Mouse (Mus musculus): ENCODE measurements around the gene Rbm33. TPM values are rescaled to one million over a fixed set of nuclear protein-coding genes. Genes with fewer than 3 reads are reported as not detected.

Rbm33 gene
- total RNA-seq, 2 experiments from 2014 or later, result 57.8 to 74.8 TPM

DNA sequence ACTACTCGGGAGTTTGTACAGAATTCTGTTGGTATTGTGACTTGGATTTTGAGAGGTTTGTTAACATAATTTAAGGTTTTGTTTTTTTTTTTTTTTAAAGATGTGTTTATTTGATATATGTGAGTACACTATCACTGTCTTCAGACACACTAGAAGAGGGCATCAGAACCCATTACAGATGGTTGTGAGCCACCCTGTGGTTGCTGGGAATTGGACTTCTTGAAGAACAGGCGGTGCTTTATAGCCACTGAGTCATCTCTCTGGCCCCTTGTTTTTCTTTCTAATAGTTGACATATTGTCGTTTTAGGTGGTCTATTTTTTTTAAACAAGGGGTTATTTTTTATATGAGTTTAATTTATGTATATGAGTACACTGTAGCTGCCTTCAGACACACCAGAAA lies 5.3 kb downstream of the Rbm33 start:
- DNase-seq (ENCODE audit: extremely low spot score in 1 of 2, low spot score in 1 of 2), result no peak

GRCm38 (mm10) chr5:28323822-28324221 lies 6.9 kb downstream of the Rbm33 start:
- DNase-seq (ENCODE audit: extremely low spot score in 1 of 2, low spot score in 1 of 2), result no peak

GRCm38 (mm10) chr5:28324457-28324856 lies 7.5 kb downstream of the Rbm33 start:
- DNase-seq (ENCODE audit: extremely low spot score in 1 of 2, low spot score in 1 of 2), result no peak

DNA sequence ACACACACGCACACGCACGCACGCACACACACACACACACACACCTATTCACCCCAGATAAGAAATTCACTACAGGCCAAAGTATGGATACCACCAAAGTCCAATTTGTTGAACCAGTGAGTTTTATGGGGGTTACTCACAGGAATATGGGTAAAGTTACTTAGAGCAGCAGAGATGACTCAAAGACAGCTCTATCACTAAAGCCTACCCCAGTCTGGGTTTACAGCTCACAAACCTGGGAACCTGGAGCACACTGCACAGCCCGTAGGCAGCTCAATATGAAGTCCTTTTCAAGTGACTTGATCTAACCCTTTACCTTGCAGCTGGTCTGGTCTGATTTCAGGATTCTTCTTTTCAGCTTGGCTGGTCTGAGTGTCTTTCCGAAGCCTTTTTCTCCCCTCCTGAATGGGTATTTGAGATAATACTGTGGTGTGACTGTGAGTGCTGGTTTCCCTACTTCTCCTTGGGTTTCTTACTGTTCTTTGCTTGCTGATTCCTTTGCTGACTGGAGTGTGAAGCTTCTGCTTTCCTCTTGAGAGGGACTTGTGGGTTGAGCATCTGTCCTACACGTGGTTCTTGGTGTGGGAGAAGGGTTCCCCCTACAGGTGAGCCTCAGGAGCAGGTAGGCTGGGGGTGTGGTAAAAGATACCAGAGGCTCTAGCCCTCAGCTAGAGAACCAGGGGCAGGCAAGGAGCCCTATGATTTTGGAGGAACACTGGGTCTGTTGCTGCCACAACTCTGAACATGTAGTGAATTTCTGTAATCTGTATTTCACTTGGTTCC lies 12.3 kb downstream of the Rbm33 start:
- DNase-seq (ENCODE audit: extremely low spot score in 1 of 2, low spot score in 1 of 2), result no peak

DNA sequence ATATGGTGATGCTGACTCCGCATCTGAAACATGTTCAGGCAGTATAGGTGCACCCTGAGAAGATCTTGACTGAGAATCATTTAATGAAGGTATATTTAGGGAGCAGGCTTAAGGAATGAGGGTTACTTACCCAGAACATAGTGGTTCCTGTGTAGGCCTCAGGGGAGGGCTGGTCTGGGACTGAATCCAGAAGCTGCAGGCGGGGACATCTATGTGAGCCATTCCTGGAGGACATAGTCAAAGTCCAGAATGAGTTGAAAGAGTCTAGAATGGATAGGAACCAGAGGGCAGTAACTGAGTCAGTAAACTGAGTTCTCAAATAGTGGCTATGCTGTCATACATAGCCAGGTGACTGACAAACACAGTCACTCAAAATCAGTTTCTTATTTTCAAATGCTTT lies 16.8 kb downstream of the Rbm33 start:
- DNase-seq (ENCODE audit: extremely low spot score in 1 of 2, low spot score in 1 of 2), result no peak

- no peak for DNase-seq (ENCODE audit: extremely low spot score in 1 of 2, low spot score in 1 of 2)
These were observed 35.1 kb downstream of the Rbm33 start for GRCm38 (mm10) chr5:28351857-28352513.

DNA sequence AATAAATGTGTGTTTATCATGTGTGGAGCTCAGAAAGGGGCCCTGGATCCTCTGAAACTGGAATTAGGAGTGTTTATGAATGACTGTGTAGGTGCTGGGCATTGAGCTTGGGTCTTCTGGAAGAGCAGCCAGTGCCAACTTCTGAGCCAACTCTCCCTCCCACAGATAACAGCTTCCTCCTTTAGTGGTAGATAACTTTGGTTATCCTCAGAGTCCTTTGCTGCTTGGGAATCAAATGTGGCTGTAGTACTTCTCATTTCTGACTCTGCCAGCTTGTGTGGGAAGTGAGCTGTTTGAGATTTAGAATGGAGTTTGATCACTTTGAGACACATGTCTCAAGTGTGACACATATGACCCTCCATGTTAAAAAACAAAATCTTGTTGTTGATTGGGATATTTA lies 38.7 kb downstream of the Rbm33 start:
- no peak for DNase-seq (ENCODE audit: extremely low spot score in 1 of 2, low spot score in 1 of 2)

DNA sequence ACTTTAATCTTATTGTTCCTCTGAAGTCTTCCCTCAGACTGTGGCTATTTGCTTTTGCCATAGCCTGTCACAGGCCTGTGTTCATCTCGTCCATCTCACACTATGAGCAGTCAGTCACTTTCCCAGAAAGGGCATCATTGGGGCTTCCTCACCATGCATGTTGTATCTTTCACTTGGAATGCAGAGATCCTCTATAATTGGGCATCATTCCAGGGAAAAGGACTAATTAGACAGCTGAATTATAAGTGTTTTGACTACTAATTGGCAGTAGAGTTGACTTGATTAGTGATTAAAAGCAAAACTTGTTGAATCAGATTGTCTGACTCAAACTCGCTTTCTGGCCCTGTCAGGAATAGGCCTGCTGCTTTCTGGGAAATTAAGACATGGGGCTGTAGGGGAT lies 43.8 kb downstream of the Rbm33 start:
- DNase-seq (ENCODE audit: extremely low spot score in 1 of 2, low spot score in 1 of 2), result no peak

DNA sequence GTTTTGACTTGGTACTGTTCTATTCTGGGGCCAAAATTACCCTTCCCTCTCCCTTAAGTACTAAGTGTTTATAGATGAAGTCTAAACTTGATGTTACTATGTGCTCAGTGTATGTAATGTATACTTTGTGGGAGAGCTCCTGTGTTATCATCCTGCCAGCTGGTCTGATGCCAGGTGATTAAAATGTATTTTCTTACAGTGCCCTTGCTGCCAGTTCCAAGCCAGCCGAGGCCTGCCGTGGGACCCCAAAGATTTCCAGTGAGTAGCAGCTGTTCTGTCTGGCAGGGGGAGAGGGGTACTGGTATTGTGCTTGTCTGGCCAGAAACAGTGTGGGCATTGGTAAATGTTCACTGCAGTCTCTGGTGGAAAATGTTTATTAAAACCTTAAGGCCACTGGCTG lies 51.1 kb downstream of the Rbm33 start:
- DNase-seq (ENCODE audit: extremely low spot score in 1 of 2, low spot score in 1 of 2), result no peak

DNA sequence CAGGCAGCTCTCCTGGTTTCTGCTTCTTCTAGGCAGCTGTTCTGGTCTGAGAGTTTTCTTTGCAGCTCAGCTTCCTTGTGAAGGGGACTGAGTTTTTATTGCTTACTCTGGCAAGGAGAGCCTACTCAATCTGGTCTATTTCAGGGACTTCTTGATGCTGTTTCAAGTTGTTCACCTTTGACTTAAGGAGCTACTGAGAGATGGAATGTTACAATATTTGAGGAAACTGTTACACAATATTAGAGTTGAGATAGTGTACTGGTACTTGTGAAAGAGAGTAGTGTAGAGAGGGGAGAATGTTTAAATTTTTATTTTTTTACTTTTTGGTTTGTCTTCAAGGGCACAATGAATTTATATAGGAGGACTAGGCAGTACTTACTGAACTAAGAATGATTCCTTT lies 53.9 kb downstream of the Rbm33 start:
- no peak for DNase-seq (ENCODE audit: extremely low spot score in 1 of 2, low spot score in 1 of 2)

DNA sequence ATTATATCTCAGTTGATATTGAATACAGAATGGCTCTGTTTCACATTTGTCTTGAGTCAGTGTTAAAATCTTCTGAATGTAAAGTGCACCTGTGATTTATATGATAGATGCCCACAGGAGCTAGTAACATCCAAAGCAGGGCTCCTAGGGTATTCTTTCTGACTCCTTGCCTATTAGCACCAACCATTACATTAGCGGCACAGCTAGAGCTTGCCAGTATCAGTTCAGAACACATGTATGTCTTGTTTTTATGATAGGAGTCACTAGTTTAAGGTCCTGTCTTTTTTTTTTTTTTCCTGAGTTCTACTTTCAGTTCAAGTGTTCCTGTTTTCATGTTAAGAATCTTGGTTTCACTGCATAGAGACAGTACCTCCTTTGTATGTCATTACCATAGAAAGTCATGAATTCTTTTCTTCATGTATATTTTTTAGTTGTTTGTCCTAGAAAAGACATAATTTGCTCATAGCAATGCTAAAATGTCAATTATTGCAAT lies 55.3 kb downstream of the Rbm33 start:
- DNase-seq (ENCODE audit: extremely low spot score in 1 of 2, low spot score in 1 of 2), result no peak

DNA sequence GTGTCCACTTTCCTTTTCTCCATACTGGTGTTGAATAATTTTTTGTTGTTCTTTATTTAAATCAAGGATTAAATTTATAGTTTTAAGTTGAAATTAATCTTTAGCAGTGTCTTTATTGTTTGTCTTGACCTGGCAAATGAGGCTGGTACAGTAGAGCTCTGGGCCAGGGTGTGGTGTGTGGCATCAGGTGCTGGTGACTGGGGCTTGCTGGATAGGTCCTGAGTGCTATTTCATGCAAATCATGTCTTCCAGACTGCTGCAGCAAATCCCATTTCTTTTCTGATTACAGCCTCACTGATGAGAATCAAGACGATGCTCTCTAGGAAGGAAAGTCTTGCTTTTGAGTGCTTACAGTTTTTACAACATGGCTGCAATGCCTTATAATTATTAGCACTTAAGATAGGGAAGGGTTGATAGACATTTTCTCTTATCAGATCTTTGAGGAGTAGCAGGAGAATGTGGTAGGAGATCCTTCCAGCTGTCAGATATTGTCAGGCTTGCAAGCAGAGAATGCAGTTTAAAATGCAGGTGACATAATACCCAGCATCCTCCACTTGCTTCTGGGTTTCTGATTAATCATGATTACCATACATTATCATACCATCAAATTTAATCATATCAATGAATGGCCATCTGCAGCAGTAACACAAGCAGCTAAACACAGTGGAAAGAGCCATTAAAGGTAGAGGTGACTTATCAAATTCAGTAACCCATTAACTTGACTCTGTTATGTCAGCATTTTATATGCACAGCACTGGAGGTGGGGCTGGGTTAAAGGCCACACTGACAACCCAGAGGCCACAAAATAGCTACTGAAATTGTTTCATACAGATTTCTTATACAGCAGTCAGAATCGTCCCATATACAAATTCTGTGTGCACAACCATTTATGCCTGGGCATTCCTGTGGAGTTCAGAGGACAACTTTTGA lies 56.8 kb downstream of the Rbm33 start:
- DNase-seq (ENCODE audit: extremely low spot score in 1 of 2, low spot score in 1 of 2), result no peak

DNA sequence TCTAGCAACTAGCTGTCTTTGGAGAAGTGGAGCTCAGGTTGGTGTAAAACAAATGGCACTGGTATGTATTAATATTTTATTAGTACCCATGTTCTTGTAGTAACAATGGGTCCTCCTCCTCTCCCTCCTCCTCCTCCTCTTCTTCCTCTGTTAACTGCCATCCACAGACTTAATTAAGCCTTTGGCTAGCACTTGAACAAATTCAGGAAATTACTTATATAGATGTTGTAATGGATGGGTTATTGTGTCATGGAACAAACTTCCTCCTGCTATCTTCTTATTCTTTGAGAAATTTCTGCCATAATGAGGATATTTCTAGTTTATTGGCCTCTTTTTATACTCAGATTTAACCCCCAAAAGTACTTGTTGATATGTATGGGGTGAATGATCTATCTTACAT lies 60.4 kb downstream of the Rbm33 start:
- no peak for DNase-seq (ENCODE audit: extremely low spot score in 1 of 2, low spot score in 1 of 2)

DNA sequence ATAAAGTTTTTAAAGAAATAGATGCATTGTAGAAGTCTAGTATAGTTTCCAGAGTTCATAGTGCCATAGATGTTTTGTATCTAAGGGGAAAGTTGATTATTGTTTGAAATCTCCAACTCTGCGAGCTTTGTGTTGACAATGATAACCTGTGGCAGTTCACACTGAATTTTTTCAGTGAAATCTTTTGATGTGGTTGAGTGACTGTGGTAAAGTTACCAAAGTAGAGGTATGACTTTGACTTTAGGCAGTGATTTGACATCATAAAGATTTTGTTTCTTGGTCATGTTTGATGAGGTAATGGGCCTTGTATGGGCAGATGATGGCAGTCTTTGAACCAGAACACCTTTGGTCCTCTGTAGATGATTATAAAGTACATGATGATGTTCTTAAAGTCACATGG lies 65.4 kb downstream of the Rbm33 start:
- DNase-seq (ENCODE audit: extremely low spot score in 1 of 2, low spot score in 1 of 2), result no peak

DNA sequence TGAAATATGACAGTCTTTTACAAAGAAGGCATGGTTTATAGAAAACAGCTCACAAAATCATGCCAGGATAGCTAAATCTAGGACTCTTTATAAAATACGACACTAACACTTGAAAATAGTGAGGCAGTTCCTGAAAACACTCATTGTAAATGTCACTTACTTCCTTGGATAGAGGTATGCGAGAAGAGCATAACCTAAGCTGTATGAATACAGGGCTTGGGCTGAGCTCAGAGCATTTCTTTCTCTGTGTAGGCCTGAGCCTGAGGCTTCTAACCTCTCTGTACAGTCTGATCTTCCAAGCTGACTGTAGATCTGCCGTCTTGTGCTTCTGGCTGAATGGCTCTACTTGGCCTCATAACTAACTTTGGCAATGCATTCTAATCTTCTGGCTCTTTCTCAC lies 69.9 kb downstream of the Rbm33 start:
- DNase-seq (ENCODE audit: extremely low spot score in 1 of 2, low spot score in 1 of 2), result no peak

- DNase-seq (ENCODE audit: extremely low spot score in 1 of 2, low spot score in 1 of 2), result no peak
These were observed 70.7 kb downstream of the Rbm33 start for GRCm38 (mm10) chr5:28387531-28388179.

GRCm38 (mm10) chr5:28388184-28388583 lies 71.3 kb downstream of the Rbm33 start:
- peak; percentile 37 to 88 for DNase-seq (ENCODE audit: extremely low spot score in 1 of 2, low spot score in 1 of 2)

- DNase-seq (ENCODE audit: extremely low spot score in 1 of 2, low spot score in 1 of 2), result no peak
These were observed 73.3 kb downstream of the Rbm33 start for GRCm38 (mm10) chr5:28390189-28390588.

DNA sequence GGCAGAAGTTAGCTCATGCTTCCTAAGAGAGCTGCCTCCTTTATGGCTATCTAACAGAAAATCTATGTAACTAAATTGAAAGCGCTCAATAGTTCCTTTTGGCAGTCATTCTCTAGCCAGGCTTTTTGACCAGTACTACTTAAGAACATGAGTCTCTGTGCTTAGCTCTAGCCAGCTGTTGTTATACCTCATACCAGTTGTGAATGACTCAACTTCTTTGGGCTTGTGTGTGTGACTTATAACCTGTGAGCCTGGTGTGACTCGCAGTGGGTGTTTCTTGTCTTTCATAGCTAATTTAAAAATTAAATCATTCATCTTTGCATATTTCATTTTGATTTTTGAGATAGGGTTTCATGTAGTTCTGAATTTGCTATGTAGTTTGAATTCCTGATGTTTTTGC lies 80.4 kb downstream of the Rbm33 start:
- no peak for DNase-seq (ENCODE audit: extremely low spot score in 1 of 2, low spot score in 1 of 2)

DNA sequence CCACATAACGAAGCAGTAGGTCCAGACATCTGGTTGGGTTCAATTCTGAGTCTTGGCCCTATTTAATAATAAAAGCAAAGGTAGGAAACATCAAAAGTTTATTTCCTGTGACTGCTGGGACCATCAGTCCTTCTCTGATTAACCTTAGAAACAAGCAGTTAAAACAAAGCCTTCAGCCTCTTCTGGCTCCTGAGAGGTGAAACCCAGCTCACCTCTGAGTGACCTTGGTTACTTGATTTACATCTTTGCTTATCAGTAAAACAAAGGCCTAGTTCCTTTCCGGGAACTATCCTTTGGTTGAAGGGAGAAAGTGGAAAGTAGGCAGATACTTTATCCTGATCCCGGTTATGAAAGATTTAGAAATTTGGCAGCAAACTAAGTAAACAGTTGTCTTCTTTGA lies 81.8 kb downstream of the Rbm33 start:
- no peak for DNase-seq (ENCODE audit: extremely low spot score in 1 of 2, low spot score in 1 of 2)
